Mouse (Mus musculus): ENCODE measurements around the gene Slc26a11. TPM values are rescaled to one million over a fixed set of nuclear protein-coding genes. Genes with fewer than 3 reads are reported as not detected.

Gene Slc26a11
- polyA plus RNA-seq, 1 experiment from 2014 or later, result 5.0 TPM

- ATAC-seq, result no peak
- no peaks in the 10 kb centered on the region for H3K36me3 ChIP-seq
- no peaks in the 10 kb centered on the region; the same call in 1 of the 2 replicates for H3K9me3 ChIP-seq
- peaks cover 93% of the 10 kb centered on the region for H3K27me3 ChIP-seq
- H3K9ac ChIP-seq (replicated peaks), result no peak overlapping the region
- no peak overlapping the region for H3K27ac ChIP-seq
- H3K4me2 ChIP-seq (replicated peaks), result no peak overlapping the region
- WGBS, result 33% methylated on average over 7 of the region's 7 CpGs
- no peak overlapping the region for H3K4me3 ChIP-seq (replicated peaks)
- H3K4me1 ChIP-seq (replicated peaks), result peaks cover 26% of the 10 kb centered on the region
Observed at GRCm38 (mm10) chr11:119391386-119392000, 36.1 kb downstream of the Slc26a11 start.

- Histone ChIP-seq H3K9me3 (no peaks in the 10 kb centered on the region; the same call in 1 of the 2 replicates), H3K4me3 (replicated peaks) (no peak overlapping the region), H3K27ac (no peak overlapping the region), H3K4me1 (replicated peaks) (peaks cover 27% of the 10 kb centered on the region), H3K36me3 (no peaks in the 10 kb centered on the region), H3K9ac (replicated peaks) (no peak overlapping the region), H3K4me2 (replicated peaks) (peak overlapping the region; percentile 60; the same call in 1 of the 2 replicates), H3K27me3 (peaks cover 98% of the 10 kb centered on the region)
- 8% methylated on average over 12 of the region's 12 CpGs for WGBS
- no peak for ATAC-seq
Observed at GRCm38 (mm10) chr11:119392001-119392614, 36.8 kb downstream of the Slc26a11 start.

GRCm38 (mm10) chr11:119392800-119393482 lies 37.6 kb downstream of the Slc26a11 start, which contains the start of gene Rnf213:
TSS of gene Rnf213 (plus strand) at chr11:119393100.
- no peaks in the 10 kb centered on the region; the same call in 1 of the 2 replicates for H3K9me3 ChIP-seq
- H3K4me2 ChIP-seq (replicated peaks), result peak within 1 kb of the TSS; percentile 60
- no peaks in the 10 kb centered on the region for H3K36me3 ChIP-seq
- peak within 1 kb of the TSS; percentile 50; the same call in 1 of the 2 replicates for H3K9ac ChIP-seq (replicated peaks)
- ATAC-seq, result peak; percentile 41; the same call in 1 of the 2 replicates
- peaks cover 90% of the 10 kb centered on the region for H3K27me3 ChIP-seq
- no peak within 1 kb of the TSS for H3K27ac ChIP-seq
- H3K4me1 ChIP-seq (replicated peaks), result peaks cover 27% of the 10 kb centered on the region
- 1% methylated on average over 19 of the region's 19 CpGs for WGBS
- peak within 1 kb of the TSS; percentile 39 for H3K4me3 ChIP-seq (replicated peaks)

- H3K4me3 ChIP-seq (replicated peaks), result peak overlapping the region; percentile 39
- H3K27me3 ChIP-seq, result peaks cover 85% of the 10 kb centered on the region
- ATAC-seq, result 0 out of 2 replicates have a peak, but pooled peaks have one; percentile 3
- H3K4me2 ChIP-seq (replicated peaks), result peak overlapping the region; percentile 60
- H3K27ac ChIP-seq, result no peak overlapping the region
- H3K36me3 ChIP-seq, result no peaks in the 10 kb centered on the region
- H3K9ac ChIP-seq (replicated peaks), result peak overlapping the region; percentile 50; the same call in 1 of the 2 replicates
- H3K4me1 ChIP-seq (replicated peaks), result peaks cover 27% of the 10 kb centered on the region
- H3K9me3 ChIP-seq, result no peaks in the 10 kb centered on the region; the same call in 1 of the 2 replicates
- WGBS, result 20% methylated on average over 7 of the region's 7 CpGs
Observed at GRCm38 (mm10) chr11:119393483-119393804, 38.1 kb downstream of the Slc26a11 start.

- ATAC-seq, result no peak
- Histone ChIP-seq H3K9me3 (no peaks in the 10 kb centered on the region; the same call in 1 of the 2 replicates), H3K4me3 (replicated peaks) (no peak overlapping the region), H3K4me1 (replicated peaks) (peaks cover 27% of the 10 kb centered on the region), H3K4me2 (replicated peaks) (no peak overlapping the region), H3K9ac (replicated peaks) (no peak overlapping the region), H3K36me3 (no peaks in the 10 kb centered on the region), H3K27me3 (peaks cover 78% of the 10 kb centered on the region), H3K27ac (no peak overlapping the region)
- WGBS, result 50% methylated on average over 6 of the region's 6 CpGs
Observed at GRCm38 (mm10) chr11:119394210-119394609, 38.9 kb downstream of the Slc26a11 start.

- H3K4me3 ChIP-seq (replicated peaks), result no peak overlapping the region
- no peaks in the 10 kb centered on the region; the same call in 1 of the 2 replicates for H3K9me3 ChIP-seq
- peaks cover 66% of the 10 kb centered on the region for H3K27me3 ChIP-seq
- H3K27ac ChIP-seq, result no peak overlapping the region
- H3K4me1 ChIP-seq (replicated peaks), result peaks cover 18% of the 10 kb centered on the region
- no peak overlapping the region for H3K9ac ChIP-seq (replicated peaks)
- H3K4me2 ChIP-seq (replicated peaks), result no peak overlapping the region
- ATAC-seq, result no peak
- 6% methylated on average over 7 of the region's 7 CpGs for WGBS
- no peaks in the 10 kb centered on the region for H3K36me3 ChIP-seq
Observed at GRCm38 (mm10) chr11:119395394-119395793, 40.0 kb downstream of the Slc26a11 start.

GRCm38 (mm10) chr11:119395931-119396330 lies 40.6 kb downstream of the Slc26a11 start:
- peaks cover 15% of the 10 kb centered on the region for H3K4me1 ChIP-seq (replicated peaks)
- H3K27me3 ChIP-seq, result peaks cover 61% of the 10 kb centered on the region
- no peak for ATAC-seq
- no peak overlapping the region for H3K9ac ChIP-seq (replicated peaks)
- no peak overlapping the region for H3K27ac ChIP-seq
- no peaks in the 10 kb centered on the region; the same call in 1 of the 2 replicates for H3K9me3 ChIP-seq
- H3K4me2 ChIP-seq (replicated peaks), result no peak overlapping the region
- no peak overlapping the region for H3K4me3 ChIP-seq (replicated peaks)
- no peaks in the 10 kb centered on the region for H3K36me3 ChIP-seq
- 18% methylated on average over 13 of the region's 13 CpGs for WGBS

GRCm38 (mm10) chr11:119396461-119396860 lies 41.1 kb downstream of the Slc26a11 start:
- H3K27me3 ChIP-seq, result peaks cover 55% of the 10 kb centered on the region
- WGBS, result 31% methylated on average over 7 of the region's 7 CpGs

GRCm38 (mm10) chr11:119402501-119403160 lies 47.3 kb downstream of the Slc26a11 start:
- H3K4me1 ChIP-seq (replicated peaks), result no peaks in the 10 kb centered on the region
- WGBS, result 63% methylated on average over 11 of the region's 11 CpGs
- no peaks in the 10 kb centered on the region for H3K36me3 ChIP-seq
- no peak overlapping the region for H3K9ac ChIP-seq (replicated peaks)
- ATAC-seq, result no peak
- no peak overlapping the region for H3K27ac ChIP-seq
- H3K9me3 ChIP-seq, result no peaks in the 10 kb centered on the region
- no peak overlapping the region for H3K4me3 ChIP-seq (replicated peaks)
- no peak overlapping the region for H3K4me2 ChIP-seq (replicated peaks)
- no peaks in the 10 kb centered on the region for H3K27me3 ChIP-seq

More at GRCm38 (mm10) chr11:119396461-119396860, 41.1 kb downstream of the Slc26a11 start:
- ATAC-seq, result no peak
- no peak overlapping the region for H3K27ac ChIP-seq
- H3K9me3 ChIP-seq, result no peaks in the 10 kb centered on the region; the same call in 1 of the 2 replicates
- H3K36me3 ChIP-seq, result no peaks in the 10 kb centered on the region
- H3K4me1 ChIP-seq (replicated peaks), result peaks cover 15% of the 10 kb centered on the region
- no peak overlapping the region for H3K9ac ChIP-seq (replicated peaks)
- no peak overlapping the region for H3K4me2 ChIP-seq (replicated peaks)
- H3K4me3 ChIP-seq (replicated peaks), result no peak overlapping the region

GRCm38 (mm10) chr11:119404627-119405026 lies 49.3 kb downstream of the Slc26a11 start:
- Histone ChIP-seq H3K27me3 (no peaks in the 10 kb centered on the region), H3K27ac (no peak overlapping the region), H3K4me2 (replicated peaks) (no peak overlapping the region), H3K4me3 (replicated peaks) (no peak overlapping the region), H3K4me1 (replicated peaks) (no peaks in the 10 kb centered on the region), H3K9ac (replicated peaks) (no peak overlapping the region), H3K9me3 (no peaks in the 10 kb centered on the region), H3K36me3 (no peaks in the 10 kb centered on the region)
- WGBS, result 51% methylated on average over 5 of the region's 5 CpGs
- ATAC-seq, result no peak

GRCm38 (mm10) chr11:119407381-119407780 lies 52.0 kb downstream of the Slc26a11 start:
- no peaks in the 10 kb centered on the region for H3K4me1 ChIP-seq (replicated peaks)
- H3K27ac ChIP-seq, result no peak overlapping the region
- no peak overlapping the region for H3K9ac ChIP-seq (replicated peaks)
- no peaks in the 10 kb centered on the region for H3K9me3 ChIP-seq
- no peak overlapping the region for H3K4me2 ChIP-seq (replicated peaks)
- no peak overlapping the region for H3K4me3 ChIP-seq (replicated peaks)
- no peak for ATAC-seq
- no peaks in the 10 kb centered on the region for H3K36me3 ChIP-seq
- no peaks in the 10 kb centered on the region for H3K27me3 ChIP-seq
- 90% methylated on average over 6 of the region's 6 CpGs for WGBS
